Mouse (Mus musculus): ENCODE measurements around the gene Clrn3.

DNA sequence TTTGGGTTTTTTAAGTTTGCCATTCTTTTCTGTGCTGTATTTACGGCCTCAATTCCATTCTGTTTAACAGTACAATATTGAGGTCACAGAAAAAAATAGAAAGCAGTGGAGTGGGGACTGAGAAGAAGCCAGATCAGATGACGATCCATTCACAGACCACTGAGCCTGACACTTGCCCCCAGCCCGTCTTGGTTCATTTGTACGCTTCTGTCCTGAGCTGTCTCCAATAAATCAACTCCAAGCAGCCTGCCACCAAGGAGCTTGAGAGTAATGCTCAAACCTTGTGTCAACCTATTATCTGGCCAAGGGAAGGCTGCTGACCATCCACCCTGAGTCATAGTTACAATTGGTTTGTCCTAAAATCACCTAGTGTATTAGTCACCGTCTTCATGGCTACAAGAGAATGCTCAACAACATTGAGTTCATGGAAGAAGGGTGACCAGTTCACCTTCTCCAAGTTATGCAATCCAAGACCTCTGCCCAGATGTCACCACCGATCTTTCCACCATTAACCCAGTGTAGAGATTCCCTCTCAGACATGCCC, 4.0 kb downstream of the Clrn3 start:
- TF ChIP-seq SIN3A (IDR thresholded peaks at IDR 0.05; ENCODE audit: low read length) (no peak), CTCF (IDR thresholded peaks at IDR 0.05 in 2 of 3, conservative IDR thresholded peaks at IDR 0.05 in 1 of 3; ENCODE audit: control insufficient read depth in 1 of 3, insufficient read depth in 1 of 3, low read depth in 2 of 3, low read length in 3 of 3, poor library complexity in 1 of 3, severe bottlenecking in 1 of 3) (no peak), RAD21 (IDR thresholded peaks at IDR 0.05; ENCODE audit: low read depth, low read length) (no peak), MYC (IDR thresholded peaks at IDR 0.05; ENCODE audit: low read depth, low read length) (no peak), ELF1 (IDR thresholded peaks at IDR 0.05; ENCODE audit: low read depth, low read length) (no peak)

Measured in MEL (cell line).